Mouse (Mus musculus): ENCODE measurements around the gene Nup160. TPM values are rescaled to one million over a fixed set of nuclear protein-coding genes. Genes with fewer than 3 reads are reported as not detected.

Gene Nup160
- polyA plus RNA-seq (2017; shearing (Covaris generic)): 45.6 TPM

DNA sequence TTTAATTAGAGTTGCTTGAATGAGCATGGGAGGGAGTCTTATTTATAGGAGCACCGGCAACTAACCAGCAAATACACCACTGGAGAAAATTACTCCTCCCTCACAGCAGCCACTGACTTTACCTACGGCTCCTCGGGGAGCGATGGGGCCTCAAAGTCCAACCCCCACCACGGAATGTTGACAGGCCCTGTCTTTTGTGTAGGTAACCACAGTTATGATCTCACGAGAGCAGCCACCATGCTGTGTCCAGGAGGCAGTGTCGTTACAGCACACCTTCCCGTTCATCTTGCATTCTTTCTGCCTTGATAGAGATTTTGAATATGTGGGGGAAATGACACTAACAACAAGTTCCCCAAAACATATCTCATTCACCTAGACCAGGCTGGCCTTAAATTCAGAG, at the start of gene Nup160:
TSS of gene Nup160 (plus strand) at position 209 of the 400 bp plus-strand sequence.

DNA sequence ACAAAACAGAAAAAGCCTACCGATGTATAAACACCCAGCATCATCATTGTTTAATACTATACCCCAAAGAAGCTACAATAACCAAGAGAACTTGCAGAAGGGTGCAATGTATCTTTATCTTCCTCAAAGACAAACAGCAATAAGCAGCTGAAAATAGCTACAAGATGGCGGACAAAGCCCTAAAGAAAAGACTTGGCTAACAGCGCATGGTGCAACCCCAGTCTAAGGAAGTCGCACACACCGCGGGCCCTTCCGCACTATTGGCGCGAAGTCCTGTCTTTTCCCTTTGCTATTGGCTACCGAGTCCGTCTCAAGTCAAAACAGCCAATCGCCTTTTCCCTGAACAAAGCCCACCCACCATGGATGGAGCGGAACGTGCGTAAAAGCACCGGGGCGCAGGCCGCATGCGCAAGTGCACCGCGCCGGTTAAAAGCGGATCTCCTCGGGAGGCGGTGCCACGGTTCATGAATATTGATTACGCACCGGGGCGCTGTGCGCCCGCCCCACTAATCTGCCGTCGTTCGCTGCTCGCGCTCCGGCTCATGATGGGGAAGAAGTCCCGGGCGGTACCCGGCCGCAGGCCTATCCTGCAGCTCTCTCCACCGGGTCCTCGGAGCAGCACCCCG, 68.2 kb downstream of the Nup160 start, which contains the start of gene Fnbp4:
TSS of gene Fnbp4 (plus strand) at position 318 of the 626 bp plus-strand sequence.

DNA sequence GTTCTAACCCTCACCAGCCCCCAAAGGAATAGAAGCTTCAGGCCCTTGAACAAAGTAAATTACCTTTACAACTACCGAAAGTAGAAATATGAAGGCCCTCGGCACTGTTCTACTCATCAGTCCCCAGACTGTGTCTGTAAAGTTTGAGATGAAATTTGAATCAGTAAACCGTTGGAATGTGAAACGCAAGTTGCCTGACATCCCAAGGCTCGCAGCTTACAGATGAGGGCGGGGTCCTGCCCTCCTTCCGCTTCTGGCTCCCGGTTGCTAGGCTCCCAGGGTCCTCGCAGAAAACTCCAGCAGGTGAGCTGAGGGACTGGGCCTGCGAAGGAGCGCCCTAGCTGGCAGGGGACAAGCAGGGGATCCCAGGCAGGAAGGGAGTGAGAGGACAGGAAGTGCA, 105.4 kb downstream of the Nup160 start, which contains the start of gene Agbl2:
TSS of gene Agbl2 (plus strand) at position 270 of the 400 bp plus-strand sequence.

Other genes with a start within 250 kb of the Nup160 start
- gene Ptprj, start 96.6 kb upstream of the Nup160 start, polyA plus RNA-seq (2017; shearing (Covaris generic)): 0.73 TPM
- gene Fnbp4, start 68.2 kb downstream of the Nup160 start, polyA plus RNA-seq (2017; shearing (Covaris generic)): 373 TPM
- gene Agbl2, start 105.5 kb downstream of the Nup160 start, polyA plus RNA-seq (2017; shearing (Covaris generic)): not detected
- gene Mtch2, start 169.9 kb downstream of the Nup160 start, polyA plus RNA-seq (2017; shearing (Covaris generic)): 122 TPM
- gene C1qtnf4, start 208.6 kb downstream of the Nup160 start, polyA plus RNA-seq (2017; shearing (Covaris generic)): 2.3 TPM
- gene Kbtbd4, start 227.5 kb downstream of the Nup160 start, polyA plus RNA-seq (2017; shearing (Covaris generic)): 26.6 TPM
- 128 TPM for gene Ndufs3, start 227.6 kb downstream of the Nup160 start, polyA plus RNA-seq (2017; shearing (Covaris generic))